Mouse (Mus musculus) heart, adult 2 months (tissue): ENCODE data around the gene Cdh3.

Experiments
- CTCF ChIP-seq: fragments of 200-600 bp; IDR thresholded peaks from 2 replicates; pipeline ENCODE4 v1.8.1; 2022; ENCODE audit warnings: antibody characterized with exemption, mild to moderate bottlenecking, moderate library complexity
- EP300 ChIP-seq: fragments of 200-500 bp; IDR thresholded peaks from 2 replicates; pipeline ENCODE4 v1.6.1; 2011; ENCODE audit warnings: low read depth, low read length, control low read depth; ENCODE audit not compliant: insufficient read depth
- POLR2A ChIP-seq: fragments of 200-500 bp; IDR thresholded peaks from 2 replicates; pipeline ENCODE4 v1.6.1; 2011; ENCODE audit warnings: mild to moderate bottlenecking, low read depth, low read length, control low read depth; ENCODE audit not compliant: insufficient read depth

DNA sequence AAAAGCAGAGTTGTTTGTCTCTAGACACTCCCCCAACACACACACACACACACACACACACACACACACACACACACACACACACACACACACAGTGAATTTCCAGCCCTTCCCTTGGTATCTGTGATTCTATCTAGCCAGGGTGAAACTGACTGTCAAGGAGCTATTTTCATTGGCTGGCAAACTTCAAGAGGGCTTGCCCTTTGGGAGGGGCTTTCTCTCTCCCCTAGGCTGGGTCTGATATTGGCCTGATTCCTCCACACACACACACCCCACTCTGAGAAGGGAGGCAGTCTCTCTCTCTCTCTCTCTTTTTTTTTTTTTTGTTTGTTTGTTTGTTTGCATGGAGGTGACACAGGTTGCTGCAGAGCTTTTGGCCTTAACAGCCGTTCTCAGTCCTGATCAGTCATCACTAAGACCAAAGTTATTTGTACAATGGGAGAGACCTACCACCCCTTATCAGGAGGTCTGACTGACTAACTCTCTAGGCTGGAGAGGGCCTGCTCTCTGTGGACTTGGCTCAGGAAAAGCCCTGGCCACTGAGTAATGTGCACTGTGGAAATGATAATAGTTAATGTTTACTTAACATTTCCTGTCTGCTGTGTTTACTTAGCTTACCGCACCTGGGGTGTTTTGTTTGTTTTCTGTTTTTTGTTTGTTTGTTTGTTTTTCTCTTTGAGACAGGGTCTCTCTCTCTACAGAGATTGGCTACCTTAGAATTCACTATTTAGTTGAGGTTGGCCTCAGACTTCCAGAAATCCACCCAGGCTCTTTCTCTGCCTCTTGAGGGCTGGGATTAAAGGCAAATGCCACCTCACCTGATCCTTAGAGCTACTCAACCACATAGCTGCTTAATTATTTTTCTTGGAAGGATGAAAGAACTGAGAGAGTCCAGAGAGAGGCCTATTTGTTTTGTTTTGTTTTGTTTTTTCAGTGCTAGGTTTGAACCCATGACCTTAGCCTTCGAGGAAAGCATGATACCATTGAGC, 78.0 kb downstream of the Cdh3 start:
- TF ChIP-seq CTCF (no peak), POLR2A (no peak), EP300 (no peak)
